Mouse (Mus musculus): ENCODE measurements around the gene Ampd3. TPM values are rescaled to one million over a fixed set of nuclear protein-coding genes. Genes with fewer than 3 reads are reported as not detected.

The Ampd3 gene
- polyA plus RNA-seq, 1 experiment from 2014 or later = 1.2 TPM

- no peak for ATAC-seq (ENCODE audit: low FRiP score)
- Histone ChIP-seq H3K4me1 (no peaks in the 10 kb centered on the region), H3K27ac (no peak overlapping the region), H3K36me3 (replicated peaks) (0 out of 2 replicates have a peak, but pooled peaks cover 6% of the 10 kb centered on the region), H3K4me2 (no peak overlapping the region), H3K9me3 (no peaks in the 10 kb centered on the region), H3K9ac (no peak overlapping the region), H3K27me3 (no peaks in the 10 kb centered on the region), H3K4me3 (replicated peaks) (no peak overlapping the region)
- 84% methylated on average over 18 of the region's 18 CpGs for WGBS
These were observed 41.9 kb downstream of the Ampd3 start for GRCm38 (mm10) chr7:110809585-110810557.

GRCm38 (mm10) chr7:110810995-110811394 is 43.0 kb downstream of the Ampd3 start:
- ATAC-seq (ENCODE audit: low FRiP score) = no peak
- WGBS = 84% methylated on average over 8 of the region's 8 CpGs

GRCm38 (mm10) chr7:110811529-110811928 is 43.5 kb downstream of the Ampd3 start:
- ATAC-seq (ENCODE audit: low FRiP score) = no peak
- H3K9ac ChIP-seq = no peak overlapping the region
- H3K4me2 ChIP-seq = no peak overlapping the region
- 0 out of 2 replicates have a peak, but pooled peaks cover 6% of the 10 kb centered on the region for H3K36me3 ChIP-seq (replicated peaks)
- H3K27me3 ChIP-seq = no peaks in the 10 kb centered on the region
- H3K4me3 ChIP-seq (replicated peaks) = no peak overlapping the region
- no peak overlapping the region for H3K27ac ChIP-seq
- H3K9me3 ChIP-seq = no peaks in the 10 kb centered on the region
- no peaks in the 10 kb centered on the region for H3K4me1 ChIP-seq
- 85% methylated on average over 5 of the region's 5 CpGs for WGBS

More at GRCm38 (mm10) chr7:110810995-110811394, 43.0 kb downstream of the Ampd3 start:
- Histone ChIP-seq H3K4me2 (no peak overlapping the region), H3K4me1 (no peaks in the 10 kb centered on the region), H3K9ac (no peak overlapping the region), H3K27me3 (no peaks in the 10 kb centered on the region), H3K4me3 (replicated peaks) (no peak overlapping the region), H3K9me3 (no peaks in the 10 kb centered on the region), H3K36me3 (replicated peaks) (0 out of 2 replicates have a peak, but pooled peaks cover 6% of the 10 kb centered on the region), H3K27ac (no peak overlapping the region)

GRCm38 (mm10) chr7:110813983-110814382 is 46.0 kb downstream of the Ampd3 start:
- no peaks in the 10 kb centered on the region for H3K4me1 ChIP-seq
- no peaks in the 10 kb centered on the region for H3K9me3 ChIP-seq
- 0 out of 2 replicates have a peak, but pooled peaks cover 6% of the 10 kb centered on the region for H3K36me3 ChIP-seq (replicated peaks)
- H3K27ac ChIP-seq = no peak overlapping the region
- no peak overlapping the region for H3K4me2 ChIP-seq
- no peak overlapping the region for H3K9ac ChIP-seq
- no peaks in the 10 kb centered on the region for H3K27me3 ChIP-seq
- H3K4me3 ChIP-seq (replicated peaks) = no peak overlapping the region
- ATAC-seq (ENCODE audit: low FRiP score) = no peak
- 95% methylated on average over 1 of the region's 1 CpGs for WGBS

GRCm38 (mm10) chr7:110816037-110816436 is 48.0 kb downstream of the Ampd3 start:
- 0 out of 2 replicates have a peak, but pooled peaks cover 6% of the 10 kb centered on the region for H3K36me3 ChIP-seq (replicated peaks)
- no peaks in the 10 kb centered on the region for H3K9me3 ChIP-seq
- no peaks in the 10 kb centered on the region for H3K27me3 ChIP-seq
- H3K9ac ChIP-seq = no peak overlapping the region
- ATAC-seq (ENCODE audit: low FRiP score) = no peak
- 78% methylated on average over 5 of the region's 5 CpGs for WGBS
- H3K4me2 ChIP-seq = no peak overlapping the region
- no peaks in the 10 kb centered on the region for H3K4me1 ChIP-seq
- no peak overlapping the region for H3K4me3 ChIP-seq (replicated peaks)
- no peak overlapping the region for H3K27ac ChIP-seq

- Histone ChIP-seq H3K4me2 (no peak overlapping the region), H3K9ac (no peak overlapping the region), H3K27me3 (no peaks in the 10 kb centered on the region), H3K4me3 (replicated peaks) (no peak overlapping the region), H3K9me3 (no peaks in the 10 kb centered on the region), H3K4me1 (no peaks in the 10 kb centered on the region), H3K27ac (no peak overlapping the region), H3K36me3 (replicated peaks) (no peaks in the 10 kb centered on the region; the same call in 1 of the 2 replicates)
- ATAC-seq (ENCODE audit: low FRiP score) = no peak
- 89% methylated on average over 6 of the region's 6 CpGs for WGBS
These were observed 50.2 kb downstream of the Ampd3 start for GRCm38 (mm10) chr7:110818206-110818605.

- Histone ChIP-seq H3K27me3 (no peaks in the 10 kb centered on the region), H3K4me2 (no peak overlapping the region), H3K9me3 (no peaks in the 10 kb centered on the region), H3K36me3 (replicated peaks) (peaks cover 5% of the 10 kb centered on the region), H3K4me3 (replicated peaks) (no peak overlapping the region), H3K4me1 (no peaks in the 10 kb centered on the region), H3K27ac (no peak overlapping the region), H3K9ac (no peak overlapping the region)
- 93% methylated on average over 11 of the region's 11 CpGs for WGBS
- no peak for ATAC-seq (ENCODE audit: low FRiP score)
These were observed 50.9 kb downstream of the Ampd3 start for GRCm38 (mm10) chr7:110818787-110819350.

- WGBS = 58% methylated on average over 5 of the region's 5 CpGs
- Histone ChIP-seq H3K9me3 (no peaks in the 10 kb centered on the region), H3K4me2 (no peak overlapping the region), H3K27ac (no peak overlapping the region), H3K36me3 (replicated peaks) (peaks cover 13% of the 10 kb centered on the region), H3K4me3 (replicated peaks) (no peak overlapping the region), H3K4me1 (no peaks in the 10 kb centered on the region), H3K9ac (no peak overlapping the region), H3K27me3 (no peaks in the 10 kb centered on the region)
- no peak for ATAC-seq (ENCODE audit: low FRiP score)
These were observed 53.1 kb downstream of the Ampd3 start for GRCm38 (mm10) chr7:110821068-110821467.

GRCm38 (mm10) chr7:110821653-110822052 is 53.6 kb downstream of the Ampd3 start:
- H3K4me3 ChIP-seq (replicated peaks) = no peak overlapping the region
- no peaks in the 10 kb centered on the region for H3K9me3 ChIP-seq
- no peak overlapping the region for H3K9ac ChIP-seq
- peaks cover 13% of the 10 kb centered on the region for H3K36me3 ChIP-seq (replicated peaks)
- WGBS = 82% methylated on average over 3 of the region's 3 CpGs
- no peaks in the 10 kb centered on the region for H3K4me1 ChIP-seq
- H3K27ac ChIP-seq = no peak overlapping the region
- no peak for ATAC-seq (ENCODE audit: low FRiP score)
- H3K4me2 ChIP-seq = no peak overlapping the region
- H3K27me3 ChIP-seq = no peaks in the 10 kb centered on the region

GRCm38 (mm10) chr7:110822055-110822454 is 54.0 kb downstream of the Ampd3 start:
- WGBS = 82% methylated on average over 4 of the region's 4 CpGs
- H3K4me2 ChIP-seq = no peak overlapping the region
- ATAC-seq (ENCODE audit: low FRiP score) = no peak
- no peaks in the 10 kb centered on the region for H3K27me3 ChIP-seq
- H3K27ac ChIP-seq = no peak overlapping the region
- no peak overlapping the region for H3K9ac ChIP-seq
- H3K9me3 ChIP-seq = no peaks in the 10 kb centered on the region
- H3K4me1 ChIP-seq = no peaks in the 10 kb centered on the region
- H3K4me3 ChIP-seq (replicated peaks) = no peak overlapping the region
- H3K36me3 ChIP-seq (replicated peaks) = peaks cover 13% of the 10 kb centered on the region

GRCm38 (mm10) chr7:110823076-110823475 is 55.1 kb downstream of the Ampd3 start:
- H3K4me3 ChIP-seq (replicated peaks) = no peak overlapping the region
- H3K9me3 ChIP-seq = no peaks in the 10 kb centered on the region
- H3K9ac ChIP-seq = no peak overlapping the region
- WGBS = 89% methylated on average over 8 of the region's 8 CpGs
- no peak overlapping the region for H3K27ac ChIP-seq
- peaks cover 13% of the 10 kb centered on the region for H3K36me3 ChIP-seq (replicated peaks)
- ATAC-seq (ENCODE audit: low FRiP score) = no peak
- H3K4me2 ChIP-seq = no peak overlapping the region
- H3K4me1 ChIP-seq = no peaks in the 10 kb centered on the region
- H3K27me3 ChIP-seq = no peaks in the 10 kb centered on the region

- Histone ChIP-seq H3K27me3 (no peaks in the 10 kb centered on the region), H3K36me3 (replicated peaks) (peaks cover 13% of the 10 kb centered on the region), H3K9me3 (no peaks in the 10 kb centered on the region), H3K27ac (no peak overlapping the region), H3K4me3 (replicated peaks) (no peak overlapping the region), H3K9ac (no peak overlapping the region), H3K4me2 (no peak overlapping the region), H3K4me1 (no peaks in the 10 kb centered on the region)
- WGBS = 92% methylated on average over 4 of the region's 4 CpGs
- no peak for ATAC-seq (ENCODE audit: low FRiP score)
These were observed 55.6 kb downstream of the Ampd3 start for GRCm38 (mm10) chr7:110823593-110823992.
